Mouse (Mus musculus) inflammation-experienced regulatory T-cells (primary cell): ENCODE results near the gene Slc6a19. TPM values are rescaled to one million over a fixed set of nuclear protein-coding genes. Genes with fewer than 3 reads are reported as not detected.

Experiments
- polyA plus RNA-seq, 2 experiments: library from polyadenylated mRNA; unstranded; fragments of 100-300 nt; shearing (Covaris generic); gene quantifications; one replicate each; pipeline ENCODE4 v1.2.1; 2017

The Slc6a19 gene
- under 1 TPM in 1 of 2 experiments, not detected in 1; 0.95 TPM for polyA plus RNA-seq

DNA sequence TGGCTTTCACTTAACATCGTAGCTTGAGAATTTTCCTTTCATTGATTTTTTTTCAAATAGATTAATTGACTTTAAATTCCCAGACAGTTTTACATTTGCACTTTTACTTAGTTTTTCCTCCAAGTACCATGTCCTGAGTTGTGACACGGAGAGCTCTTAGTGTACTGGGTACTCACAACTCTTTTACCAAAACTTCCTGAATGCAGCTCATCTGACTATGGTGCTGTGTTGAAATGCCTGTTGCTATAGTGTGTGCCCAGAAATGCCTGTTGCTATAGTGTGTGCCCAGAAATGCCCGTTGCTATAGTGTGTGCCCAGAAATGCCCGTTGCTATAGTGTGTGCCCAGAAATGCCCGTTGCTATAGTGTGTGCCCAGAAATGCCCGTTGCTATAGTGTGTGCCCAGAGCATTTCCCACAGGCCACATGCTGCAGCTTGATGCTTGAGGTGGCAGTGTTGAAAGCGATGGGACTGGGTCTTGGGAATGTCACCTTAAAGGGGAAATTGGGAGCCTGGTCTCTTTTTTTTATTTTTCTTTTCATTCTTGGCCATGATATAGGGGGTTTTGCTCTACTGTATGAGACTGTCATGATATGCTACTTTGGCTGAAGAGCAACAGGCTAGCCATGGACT lies at the start of gene Slc6a19:
TSS of gene Slc6a19 (minus strand) at position 172 of the 632 bp plus-strand sequence.

DNA sequence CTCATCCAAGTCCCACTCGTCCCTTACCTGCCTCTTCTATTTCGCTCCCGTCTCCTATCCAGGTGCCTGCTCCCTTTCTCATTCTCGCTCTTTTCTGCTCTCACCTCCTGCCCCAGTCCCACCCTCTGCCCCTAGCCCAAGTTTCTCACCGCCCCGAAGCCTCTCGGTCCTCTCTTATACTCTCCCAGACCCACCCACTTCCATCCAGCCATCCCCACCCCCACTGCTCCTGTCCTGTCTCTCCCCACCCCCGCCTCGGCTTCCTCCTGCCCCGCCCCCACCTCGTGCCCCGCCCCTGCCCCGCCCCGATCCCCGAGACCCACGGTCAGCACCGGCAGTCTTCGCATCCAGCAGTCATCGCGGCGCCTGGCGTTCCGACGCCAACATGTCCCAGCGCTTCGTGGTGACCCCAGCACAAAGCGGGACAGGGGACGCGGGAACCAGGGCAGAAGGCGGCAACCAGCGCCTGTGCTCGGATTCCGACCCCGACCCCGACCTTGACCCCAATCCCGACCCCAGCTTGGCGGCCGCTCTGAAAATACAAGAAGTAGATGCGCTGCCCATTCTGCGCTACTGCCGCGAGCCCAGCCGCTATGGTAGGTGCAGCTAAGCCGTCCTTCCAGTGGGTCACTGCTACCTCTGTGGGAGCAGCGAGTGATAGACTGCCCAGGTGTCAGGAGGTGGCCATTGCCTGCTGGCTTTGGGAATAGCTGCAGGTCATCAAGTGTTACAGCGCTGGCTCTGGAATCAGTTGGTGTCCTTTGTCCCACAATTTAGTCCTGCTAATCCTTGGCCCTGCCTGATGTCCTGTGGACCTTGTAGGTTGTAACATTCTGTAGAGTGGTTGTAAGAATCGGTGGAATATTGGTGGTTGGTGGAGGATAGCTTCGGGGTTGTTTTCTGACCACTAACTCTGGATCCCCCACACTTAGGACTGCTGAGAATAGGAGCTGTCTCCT lies 28.4 kb upstream of the Slc6a19 start, which contains the start of gene Slc12a7:
TSS of gene Slc12a7 (plus strand) at position 353 of the 959 bp plus-strand sequence.

DNA sequence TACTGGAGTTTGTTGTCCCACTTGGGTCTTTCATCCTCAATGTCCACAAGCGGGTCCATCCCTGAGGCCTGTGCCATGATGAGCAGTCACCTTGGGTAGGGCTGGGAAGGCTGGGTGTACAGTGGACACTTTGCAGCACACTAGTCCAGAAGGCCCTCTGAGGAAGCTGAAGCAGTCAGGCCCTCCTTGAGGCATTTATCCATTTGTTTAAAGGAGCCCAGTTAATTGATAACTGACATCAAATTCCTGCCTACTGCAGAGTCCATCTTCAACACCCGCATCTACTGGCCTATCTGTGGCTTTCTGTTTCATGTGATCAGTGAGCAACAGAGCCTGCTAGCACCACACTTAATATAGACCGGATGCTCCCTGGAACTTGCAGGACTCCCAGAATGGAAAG lies 26.8 kb downstream of the Slc6a19 start, which contains the start of gene Slc6a18:
TSS of gene Slc6a18 (minus strand) at position 171 of the 400 bp plus-strand sequence.

Other genes with a start within 250 kb of the Slc6a19 start
- gene Lpcat1, start 237.7 kb downstream of the Slc6a19 start, polyA plus RNA-seq, result 10 to 100 TPM; 57.1 to 62.9 TPM
- gene Slc6a3, start 168.1 kb downstream of the Slc6a19 start, polyA plus RNA-seq, result under 1 TPM; 0.07 to 0.27 TPM
- 100 to 1,000 TPM; 213 to 222 TPM for gene Clptm1l, start 100.9 kb downstream of the Slc6a19 start, polyA plus RNA-seq
- gene Tert, start 78.0 kb downstream of the Slc6a19 start, polyA plus RNA-seq, result 1 to 10 TPM; 6.0 to 7.4 TPM
- gene Slc6a18, start 26.8 kb downstream of the Slc6a19 start, polyA plus RNA-seq, result under 1 TPM in 1 of 2 experiments, not detected in 1; 0.22 TPM
- gene Slc12a7, start 28.2 kb upstream of the Slc6a19 start, polyA plus RNA-seq, result 100 to 1,000 TPM in 1 of 2 experiments, 10 to 100 TPM in 1; 65.7 to 122 TPM
- 1 to 10 TPM in 1 of 2 experiments, under 1 TPM in 1; 0.17 to 3.0 TPM for gene Nkd2, start 142.8 kb upstream of the Slc6a19 start, polyA plus RNA-seq
- gene Trip13, start 232.9 kb upstream of the Slc6a19 start, polyA plus RNA-seq, result 1 to 10 TPM; 2.1 to 2.2 TPM
- gene Brd9, start 232.9 kb upstream of the Slc6a19 start, polyA plus RNA-seq, result 10 to 100 TPM; 61.6 to 76.1 TPM